ENCODE assay signal across 15 mouse cellular contexts in the genomic region with DNA sequence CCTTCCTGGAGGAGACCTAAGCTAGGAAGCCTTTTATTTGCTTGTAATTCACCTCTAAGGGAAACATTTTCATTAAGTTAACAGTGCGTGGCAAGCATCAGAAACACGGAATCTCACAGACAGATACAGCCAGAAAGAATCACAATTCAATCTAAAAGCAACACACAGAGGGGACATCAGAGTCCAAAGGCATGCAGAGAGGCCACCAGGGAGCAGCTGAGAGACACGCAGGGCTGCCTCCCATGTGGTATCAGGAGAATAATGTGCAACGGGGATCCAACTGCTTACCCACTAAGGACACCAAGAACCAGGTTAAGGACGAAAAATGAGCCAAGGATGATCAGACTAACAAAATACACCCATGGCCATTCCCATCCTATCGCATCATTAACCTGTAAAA.
A peak's percentile ranks its signal among the peaks of the same experiment; 100 is the strongest.
DNase-seq lines count a peak whose midpoint lies in the region; ATAC-seq and TF ChIP-seq lines count a peak whose summit lies in the region.
"Had no signal": no experiment of that assay in that cellular context is flagged by ENCODE, and none has a peak within 500 bp of the region (broad histone marks: within the 10 kb centered on the region; RNA-seq: fewer than 3 reads in every experiment).

No protein-coding gene starts in this region.

- TF ChIP-seq EP300 in liver, embryonic 14.5 days (IDR thresholded peaks at IDR 0.05; ENCODE audit: low read depth): no peak

- H3K9ac ChIP-seq in hindbrain, embryonic 15.5 days: no peak overlapping the region
- no peak overlapping the region for H3K9ac ChIP-seq in hindbrain, embryonic 12.5 days
- H3K9ac ChIP-seq in liver, embryonic 14.5 days (replicated peaks): no peak overlapping the region
- H3K9ac ChIP-seq in neural tube, embryonic 15.5 days (replicated peaks): no peak overlapping the region
- H3K9ac ChIP-seq: heart, embryonic 12.5 days; limb, embryonic 15.5 days; midbrain, embryonic 15.5 days; neural tube, embryonic 12.5 days had no signal

- H3K4me2 ChIP-seq in hindbrain, embryonic 15.5 days: no peak overlapping the region
- no peak overlapping the region for H3K4me2 ChIP-seq in hindbrain, embryonic 12.5 days (replicated peaks)
- no peak overlapping the region for H3K4me2 ChIP-seq in liver, embryonic 14.5 days (ENCODE audit: low read depth)
- H3K4me2 ChIP-seq in neural tube, embryonic 15.5 days: no peak overlapping the region
- H3K4me2 ChIP-seq: heart, embryonic 12.5 days; limb, embryonic 15.5 days; midbrain, embryonic 15.5 days; neural tube, embryonic 12.5 days had no signal

- ATAC-seq in hindbrain, embryonic 15.5 days (ENCODE audit: low FRiP score, low read depth): no peak
- ATAC-seq in hindbrain, embryonic 12.5 days (ENCODE audit: low FRiP score): no peak
- no peak for ATAC-seq in liver, embryonic 14.5 days (ENCODE audit: insufficient read depth)
- no peak for ATAC-seq in neural tube, embryonic 15.5 days (ENCODE audit: low FRiP score)
- no peak for ATAC-seq in megakaryocyte progenitor cell, adult 5-6 weeks (replicated peaks; ENCODE audit: poor library complexity)
- ATAC-seq: midbrain, embryonic 15.5 days had no signal

- H3K4me1 ChIP-seq in hindbrain, embryonic 15.5 days (replicated peaks): peaks cover 34% of the 10 kb centered on the region
- H3K4me1 ChIP-seq in hindbrain, embryonic 12.5 days: 0 out of 2 replicates have a peak, but pooled peaks cover 2% of the 10 kb centered on the region
- H3K4me1 ChIP-seq in liver, embryonic 14.5 days (replicated peaks; ENCODE audit: control insufficient read depth in 2 of 2, insufficient read depth in 2 of 2, low read length in 1 of 2): peaks cover 0 to 11% of the 10 kb centered on the region in 2 experiments; a peak in 2 of 4 replicates
- H3K4me1 ChIP-seq in bone marrow, adult 2 months (ENCODE audit: control insufficient read depth, insufficient read depth, low read length): no peaks in the 10 kb centered on the region; the same call in 1 of the 2 replicates
- peaks cover 29% of the 10 kb centered on the region for H3K4me1 ChIP-seq in neural tube, embryonic 15.5 days
- H3K4me1 ChIP-seq: neural tube, embryonic 12.5 days had no signal

- TF ChIP-seq POLR2A in bone marrow, adult 2 months (IDR thresholded peaks at IDR 0.05; ENCODE audit: borderline replicate concordance, control insufficient read depth, low read depth, low read length): no peak

- 44% methylated on average over 6 of the region's 6 CpGs for WGBS in hindbrain, embryonic 15.5 days
- WGBS in hindbrain, embryonic 12.5 days: 56% methylated on average over 6 of the region's 6 CpGs
- WGBS in liver, embryonic 14.5 days (ENCODE audit: insufficient replicate concordance): 60% methylated on average over 6 of the region's 6 CpGs
- WGBS in bone marrow, adult 2 months: 71% methylated on average over 6 of the region's 6 CpGs
- WGBS in neural tube, embryonic 15.5 days: 38% methylated on average over 6 of the region's 6 CpGs

- H3K27me3 ChIP-seq in hindbrain, embryonic 15.5 days: no peaks in the 10 kb centered on the region
- no peaks in the 10 kb centered on the region for H3K27me3 ChIP-seq in hindbrain, embryonic 12.5 days
- H3K27me3 ChIP-seq in liver, embryonic 14.5 days (ENCODE audit: control insufficient read depth, insufficient read depth, low read length): no peaks in the 10 kb centered on the region
- H3K27me3 ChIP-seq in neural tube, embryonic 15.5 days (replicated peaks): no peaks in the 10 kb centered on the region
- H3K27me3 ChIP-seq: heart, embryonic 12.5 days; limb, embryonic 15.5 days; midbrain, embryonic 15.5 days; neural tube, embryonic 12.5 days had no signal

- H3K36me3 ChIP-seq in hindbrain, embryonic 15.5 days: no peaks in the 10 kb centered on the region
- H3K36me3 ChIP-seq in hindbrain, embryonic 12.5 days: no peaks in the 10 kb centered on the region
- H3K36me3 ChIP-seq in liver, embryonic 14.5 days (replicated peaks; ENCODE audit: control insufficient read depth, insufficient read depth, low read depth): no peaks in the 10 kb centered on the region
- H3K36me3 ChIP-seq in neural tube, embryonic 15.5 days: no peaks in the 10 kb centered on the region
- H3K36me3 ChIP-seq: heart, embryonic 12.5 days; limb, embryonic 15.5 days; midbrain, embryonic 15.5 days; neural tube, embryonic 12.5 days had no signal

- no peaks in the 10 kb centered on the region for H3K9me3 ChIP-seq in hindbrain, embryonic 15.5 days
- H3K9me3 ChIP-seq in hindbrain, embryonic 12.5 days (replicated peaks): no peaks in the 10 kb centered on the region
- H3K9me3 ChIP-seq in liver, embryonic 14.5 days (ENCODE audit: control insufficient read depth, low read length): no peaks in the 10 kb centered on the region
- no peaks in the 10 kb centered on the region for H3K9me3 ChIP-seq in neural tube, embryonic 15.5 days (replicated peaks)
- H3K9me3 ChIP-seq: heart, embryonic 12.5 days; limb, embryonic 15.5 days; midbrain, embryonic 15.5 days; neural tube, embryonic 12.5 days had no signal

- no peak for DNase-seq in liver, embryonic 14.5 days (ENCODE audit: low read depth in 3 of 3, low spot score in 3 of 3)
- DNase-seq in liver: no peak
- DNase-seq: cerebellum, adult 8-10 months; gastrocnemius, postnatal 14 days; lung, postnatal 36 days; right cerebral cortex, adult 18-20 months had no signal

- TF ChIP-seq CTCF in liver, embryonic 14.5 days (IDR thresholded peaks at IDR 0.05; ENCODE audit: low read depth): 0 out of 2 replicates have a peak, but pooled peaks have one; percentile 5
- peak; percentile 32; the same call in 1 of the 2 replicates for TF ChIP-seq CTCF in bone marrow, adult 2 months (IDR thresholded peaks at IDR 0.05; ENCODE audit: control insufficient read depth, insufficient read depth, low read length)

- no peak overlapping the region for H3K4me3 ChIP-seq in hindbrain, embryonic 15.5 days
- H3K4me3 ChIP-seq in hindbrain, embryonic 12.5 days: no peak overlapping the region
- H3K4me3 ChIP-seq in liver, embryonic 14.5 days (ENCODE audit: insufficient read depth in 1 of 2, low read depth in 2 of 2, low read length in 2 of 2): no peak overlapping the region
- H3K4me3 ChIP-seq in bone marrow, adult 2 months (replicated peaks; ENCODE audit: control insufficient read depth, low read depth, low read length): no peak overlapping the region
- no peak overlapping the region for H3K4me3 ChIP-seq in neural tube, embryonic 15.5 days (replicated peaks)
- H3K4me3 ChIP-seq: heart, embryonic 12.5 days; limb, embryonic 15.5 days; midbrain, embryonic 15.5 days; neural tube, embryonic 12.5 days had no signal

- H3K27ac ChIP-seq in hindbrain, embryonic 15.5 days (replicated peaks): peak overlapping the region; percentile 7; the same call in 1 of the 2 replicates
- H3K27ac ChIP-seq in hindbrain, embryonic 12.5 days: no peak overlapping the region
- H3K27ac ChIP-seq in liver, embryonic 14.5 days: no peak overlapping the region
- H3K27ac ChIP-seq in bone marrow, adult 2 months (ENCODE audit: control insufficient read depth, insufficient read depth, low read depth, low read length, poor library complexity): no peak overlapping the region
- H3K27ac ChIP-seq in neural tube, embryonic 15.5 days (replicated peaks): peak overlapping the region; percentile 57
- H3K27ac ChIP-seq: limb, embryonic 15.5 days; midbrain, embryonic 15.5 days; neural tube, embryonic 12.5 days had no signal

Comparison
In these comparisons a context has a peak if more than half of its experiments do, and no peak if none do; other contexts are left out.
1. H3K27ac ChIP-seq: peak in hindbrain, embryonic 15.5 days (single experiment) and neural tube, embryonic 15.5 days (single experiment); none in hindbrain, embryonic 12.5 days (single experiment), liver, embryonic 14.5 days (single experiment) and bone marrow, adult 2 months (single experiment).